Mouse (Mus musculus) limb, embryonic 10.5 days (tissue): Measurements from ENCODE around the gene Slc13a4. TPM values are rescaled to one million over a fixed set of nuclear protein-coding genes. Genes with fewer than 3 reads are reported as not detected.
A peak's percentile ranks its signal among the peaks of the same experiment; 100 is the strongest.

Source experiments
- DNase-seq: peaks from one replicate; pipeline ENCODE4 v3.0.0-alpha.2; 2017; ENCODE audit warnings: low spot score
- H3K27ac ChIP-seq: fragments of 300-500 bp; sonication (generic); 2 replicates; pipeline ENCODE4 v1.5.1; 2016; ENCODE audit warnings: mild to moderate bottlenecking
- H3K27me3 ChIP-seq: fragments of 300-500 bp; sonication (generic); 2 replicates; pipeline ENCODE4 v1.6.1; 2016; ENCODE audit warnings: low read depth, mild to moderate bottlenecking; ENCODE audit not compliant: poor library complexity, severe bottlenecking
- H3K36me3 ChIP-seq: fragments of 300-500 bp; sonication (generic); 2 replicates; pipeline ENCODE4 v1.6.1; 2016; ENCODE audit warnings: mild to moderate bottlenecking, moderate library complexity
- H3K4me1 ChIP-seq: fragments of 300-500 bp; sonication (generic); 2 replicates; pipeline ENCODE4 v1.6.1; 2016
- H3K4me3 ChIP-seq: fragments of 300-500 bp; sonication (generic); 2 replicates; pipeline ENCODE4 v1.5.1; 2016; ENCODE audit warnings: mild to moderate bottlenecking, moderate library complexity
- H3K9me3 ChIP-seq: fragments of 300-500 bp; sonication (generic); replicated peaks from 2 replicates; pipeline ENCODE4 v1.6.1; 2016; ENCODE audit warnings: mild to moderate bottlenecking
- WGBS: fragments of 180-500 bp; shearing (Covaris S2); methylation state at CpG from one replicate; pipeline ENCODE4 v1.1.7; 2016; 5-methylcytosine and 5-hydroxymethylcytosine counted together
- polyA plus RNA-seq: library from polyadenylated mRNA; unstranded; fragments of >200 nt; fragmentation: Nextera tagmentation; extraction: Ambion mirVana; gene quantifications from 2 replicates; pipeline ENCODE4 v1.2.1, GENCODE M21; 2016

Gene Slc13a4
- polyA plus RNA-seq, 1 experiment from 2014 or later = 0.38 TPM

DNA sequence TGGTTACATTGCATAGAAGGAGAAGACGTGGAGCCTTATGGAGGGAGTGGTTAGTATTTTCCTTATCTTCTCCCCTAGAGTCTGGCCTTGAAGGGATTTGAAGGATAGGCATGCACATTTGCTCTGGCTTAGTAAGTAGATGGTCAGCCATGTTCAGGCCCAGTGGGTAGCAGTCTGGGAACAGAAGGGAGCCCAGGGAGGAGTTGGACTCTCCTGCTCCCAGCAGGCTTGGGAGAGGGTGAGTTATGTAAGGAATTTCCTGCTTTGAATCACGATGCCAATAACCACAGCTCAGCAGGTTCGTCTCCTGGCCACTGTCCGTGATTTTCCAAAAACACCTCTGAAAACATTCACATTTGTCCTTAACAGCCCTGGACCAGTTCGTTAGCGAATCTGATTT is 22.9 kb upstream of the Slc13a4 start:
- 63% methylated on average over 6 of the region's 6 CpGs for WGBS
- no peak for DNase-seq

DNA sequence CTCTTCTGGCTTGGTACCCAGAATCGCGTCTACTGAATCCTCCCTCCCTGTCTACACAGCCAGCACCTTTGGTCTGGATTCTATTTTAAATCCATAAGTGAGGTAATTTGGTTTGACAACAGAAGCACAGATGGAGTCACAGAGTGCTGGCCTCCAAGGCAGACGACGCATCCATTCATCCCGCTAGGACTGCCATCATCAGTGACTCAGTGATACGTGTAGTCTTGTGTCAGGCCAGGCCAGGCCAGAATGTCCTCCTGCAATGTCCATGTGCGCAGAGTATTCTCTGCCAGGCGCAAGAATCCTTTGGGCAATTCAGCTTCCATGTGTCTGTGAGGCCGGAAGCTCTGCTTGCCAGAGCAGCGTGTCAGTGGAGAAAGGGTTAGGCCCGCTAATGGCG is 22.0 kb upstream of the Slc13a4 start:
- 94% methylated on average over 12 of the region's 12 CpGs for WGBS
- no peaks in the 10 kb centered on the region; the same call in 1 of the 2 replicates for H3K9me3 ChIP-seq
- no peaks in the 10 kb centered on the region for H3K27me3 ChIP-seq
- no peak overlapping the region for H3K4me3 ChIP-seq
- no peaks in the 10 kb centered on the region for H3K36me3 ChIP-seq
- DNase-seq = no peak
- peaks cover 12% of the 10 kb centered on the region for H3K4me1 ChIP-seq
- no peak overlapping the region for H3K27ac ChIP-seq

More for the DNA sequence above, 22.9 kb upstream of the Slc13a4 start:
- Histone ChIP-seq H3K4me3 (no peak overlapping the region), H3K9me3 (no peaks in the 10 kb centered on the region; the same call in 1 of the 2 replicates), H3K27me3 (no peaks in the 10 kb centered on the region), H3K4me1 (peaks cover 12% of the 10 kb centered on the region), H3K27ac (0 out of 2 replicates have a peak overlapping the region, but pooled peaks have one; percentile 19), H3K36me3 (no peaks in the 10 kb centered on the region)

DNA sequence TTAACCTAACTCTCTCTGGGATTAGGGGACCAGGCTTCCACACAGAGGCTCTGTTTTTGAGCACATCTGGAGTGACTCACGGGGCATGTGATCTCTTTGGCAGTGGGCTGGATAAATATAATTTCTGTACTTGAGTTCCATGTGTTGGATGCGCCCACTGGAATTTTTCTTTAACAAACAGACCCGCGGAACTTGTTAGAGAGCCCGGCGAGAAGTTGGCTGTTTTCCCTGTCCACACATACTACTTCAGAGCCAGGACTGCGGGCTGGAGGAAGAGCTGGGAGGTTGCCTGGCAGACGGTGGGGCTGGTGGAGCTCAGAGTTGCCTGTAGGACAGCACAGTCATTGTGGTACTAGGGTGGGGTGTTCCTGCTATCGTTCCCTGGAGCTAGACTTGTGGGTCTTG is 18.2 kb upstream of the Slc13a4 start, which contains the start of gene Fam180a:
Fam180a (minus strand) TSS at position 31 of the 405 bp plus-strand sequence.
- Histone ChIP-seq H3K4me1 (peaks cover 5% of the 10 kb centered on the region), H3K9me3 (no peaks in the 10 kb centered on the region), H3K36me3 (no peaks in the 10 kb centered on the region), H3K27ac (no peak within 1 kb of the TSS), H3K4me3 (no peak within 1 kb of the TSS), H3K27me3 (no peaks in the 10 kb centered on the region)
- DNase-seq = no peak
- WGBS = 92% methylated on average over 9 of the region's 9 CpGs

DNA sequence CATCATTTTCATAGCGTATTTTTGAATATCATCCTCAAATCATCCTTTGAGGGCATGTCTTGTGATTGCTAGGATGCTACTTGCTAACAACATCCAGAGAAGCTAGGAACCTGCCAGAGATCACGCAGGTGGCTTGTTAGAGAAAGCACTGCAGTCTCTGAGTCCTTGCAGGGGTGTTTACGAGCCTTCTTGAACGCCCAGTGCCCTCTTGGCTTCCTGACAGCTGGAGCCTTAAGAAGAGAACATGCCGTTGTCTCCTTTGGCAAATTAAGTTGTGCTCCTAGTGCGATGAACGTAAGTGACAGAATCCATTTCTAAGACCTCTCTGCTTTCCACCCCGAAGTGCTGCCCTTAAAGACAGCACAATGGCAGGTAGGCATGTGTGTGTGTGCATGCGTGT is 16.4 kb upstream of the Slc13a4 start:
- no peak for DNase-seq
- Histone ChIP-seq H3K36me3 (no peaks in the 10 kb centered on the region), H3K27ac (no peak overlapping the region), H3K27me3 (no peaks in the 10 kb centered on the region), H3K4me1 (no peaks in the 10 kb centered on the region), H3K4me3 (no peak overlapping the region), H3K9me3 (no peaks in the 10 kb centered on the region)
- WGBS = 73% methylated on average over 9 of the region's 9 CpGs

DNA sequence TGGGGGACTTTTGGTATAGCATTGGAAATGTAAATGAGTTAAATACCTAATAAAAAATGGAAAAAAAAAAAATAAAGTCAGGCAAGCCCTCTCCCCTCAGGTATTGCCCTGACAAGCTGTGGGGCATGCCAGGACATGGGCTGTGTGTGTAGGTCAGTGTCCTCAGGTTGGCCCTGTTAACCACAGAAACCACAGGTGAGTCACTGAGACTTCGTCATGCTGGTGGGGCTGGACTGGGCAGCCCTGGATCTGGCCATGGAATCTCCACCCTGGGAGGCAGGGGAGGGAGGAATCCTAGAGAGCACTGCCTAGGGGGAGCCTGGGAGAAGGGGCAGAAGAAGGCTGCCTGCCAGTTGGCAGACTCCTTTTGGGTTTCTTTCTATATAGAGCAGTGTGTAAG is 15.1 kb upstream of the Slc13a4 start:
- 86% methylated on average over 1 of the region's 1 CpGs for WGBS
- Histone ChIP-seq H3K27ac (no peak overlapping the region), H3K27me3 (no peaks in the 10 kb centered on the region), H3K4me1 (no peaks in the 10 kb centered on the region), H3K9me3 (no peaks in the 10 kb centered on the region), H3K4me3 (no peak overlapping the region), H3K36me3 (no peaks in the 10 kb centered on the region)
- no peak for DNase-seq

DNA sequence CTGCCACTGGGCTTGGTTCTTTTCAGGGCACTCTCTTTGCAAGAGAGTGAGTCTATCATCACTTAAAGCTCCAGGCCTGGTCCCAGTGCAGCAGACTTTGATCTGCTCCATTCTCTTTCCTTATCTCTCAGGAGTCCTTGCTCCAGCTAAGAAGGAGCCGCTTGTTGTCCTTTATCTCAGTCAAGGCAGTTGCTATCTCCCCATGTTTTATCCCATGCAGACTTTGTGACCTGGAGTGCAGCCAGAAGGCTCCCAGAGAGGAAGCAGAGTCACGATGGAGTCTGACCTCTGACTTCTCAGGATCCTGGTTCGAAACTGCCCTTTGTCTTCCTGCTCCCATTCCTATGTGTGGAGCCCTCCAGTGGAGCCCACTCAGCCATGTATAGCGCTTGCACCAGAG is 13.2 kb upstream of the Slc13a4 start:
- H3K27me3 ChIP-seq = no peaks in the 10 kb centered on the region
- no peak overlapping the region for H3K27ac ChIP-seq
- H3K36me3 ChIP-seq = no peaks in the 10 kb centered on the region
- WGBS = 63% methylated on average over 4 of the region's 4 CpGs
- H3K4me1 ChIP-seq = no peaks in the 10 kb centered on the region
- no peaks in the 10 kb centered on the region for H3K9me3 ChIP-seq
- DNase-seq = no peak
- no peak overlapping the region for H3K4me3 ChIP-seq

DNA sequence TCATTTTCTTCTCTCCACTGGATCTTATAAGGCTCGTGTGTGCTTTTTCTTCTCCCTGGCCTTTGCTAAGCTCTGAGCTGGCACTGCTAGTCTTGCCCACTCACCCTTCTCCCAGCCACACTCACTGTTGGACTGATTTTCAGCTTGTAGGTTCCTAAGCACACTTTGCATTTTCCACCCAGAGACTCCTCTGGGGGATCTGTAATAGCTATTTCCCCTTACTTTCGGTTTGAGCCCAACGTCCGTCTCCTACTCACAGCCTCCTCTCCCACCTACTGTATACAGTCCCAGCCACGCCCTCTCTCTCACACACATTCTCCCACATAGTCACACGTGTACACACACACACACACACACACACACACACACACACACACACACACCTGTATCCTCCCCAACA is 11.9 kb upstream of the Slc13a4 start:
- Histone ChIP-seq H3K27ac (no peak overlapping the region), H3K36me3 (no peaks in the 10 kb centered on the region), H3K4me1 (no peaks in the 10 kb centered on the region), H3K27me3 (no peaks in the 10 kb centered on the region), H3K4me3 (no peak overlapping the region), H3K9me3 (no peaks in the 10 kb centered on the region)
- DNase-seq = no peak
- 75% methylated on average over 6 of the region's 6 CpGs for WGBS

DNA sequence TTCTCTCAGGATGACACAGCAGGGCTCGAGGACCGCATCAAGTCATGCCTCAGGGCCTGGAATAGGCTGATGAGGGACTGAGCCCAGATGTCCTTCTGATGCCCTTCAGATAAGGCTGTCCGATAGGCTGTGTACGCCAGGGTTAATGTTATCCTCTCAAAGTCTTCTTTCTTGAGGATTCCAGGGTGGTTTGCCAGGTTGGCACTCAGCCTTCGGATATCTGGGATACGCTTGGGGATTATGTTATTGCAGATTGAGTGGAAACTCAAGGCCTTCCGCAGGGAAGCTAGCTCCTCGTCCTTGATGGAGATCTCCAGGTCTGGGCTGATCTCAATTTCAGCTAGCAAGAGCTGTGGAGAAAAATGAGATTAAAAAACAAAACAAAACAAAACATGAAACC is 5.6 kb upstream of the Slc13a4 start:
- DNase-seq = no peak
- H3K27ac ChIP-seq = no peak overlapping the region
- no peaks in the 10 kb centered on the region for H3K27me3 ChIP-seq
- WGBS = 93% methylated on average over 8 of the region's 8 CpGs
- no peaks in the 10 kb centered on the region for H3K4me1 ChIP-seq
- no peak overlapping the region for H3K4me3 ChIP-seq
- H3K9me3 ChIP-seq = no peaks in the 10 kb centered on the region
- no peaks in the 10 kb centered on the region for H3K36me3 ChIP-seq

DNA sequence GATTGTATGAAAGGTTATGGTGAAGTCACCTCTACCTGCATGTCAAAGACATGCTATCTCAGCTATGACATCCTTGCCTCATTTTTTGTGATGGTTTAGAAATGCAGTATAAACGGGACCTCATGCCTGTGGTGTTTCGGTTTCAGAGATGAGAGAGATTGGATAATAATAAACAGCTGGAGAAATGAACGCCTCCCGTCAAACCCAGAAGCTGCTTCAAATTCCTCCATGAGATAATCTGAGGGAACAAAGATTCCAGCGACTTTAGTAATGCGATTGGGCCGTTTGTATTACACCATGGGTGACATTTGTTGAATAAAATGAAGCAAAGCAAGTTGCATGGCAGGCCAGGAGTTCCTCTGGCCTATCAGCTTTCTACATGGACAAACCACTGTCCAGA is 1.5 kb upstream of the Slc13a4 start:
- DNase-seq = no peak
- WGBS = 76% methylated on average over 7 of the region's 7 CpGs
- H3K27me3 ChIP-seq = no peaks in the 10 kb centered on the region
- H3K9me3 ChIP-seq = no peaks in the 10 kb centered on the region
- no peaks in the 10 kb centered on the region for H3K36me3 ChIP-seq
- H3K27ac ChIP-seq = no peak overlapping the region
- H3K4me3 ChIP-seq = no peak overlapping the region
- H3K4me1 ChIP-seq = no peaks in the 10 kb centered on the region

DNA sequence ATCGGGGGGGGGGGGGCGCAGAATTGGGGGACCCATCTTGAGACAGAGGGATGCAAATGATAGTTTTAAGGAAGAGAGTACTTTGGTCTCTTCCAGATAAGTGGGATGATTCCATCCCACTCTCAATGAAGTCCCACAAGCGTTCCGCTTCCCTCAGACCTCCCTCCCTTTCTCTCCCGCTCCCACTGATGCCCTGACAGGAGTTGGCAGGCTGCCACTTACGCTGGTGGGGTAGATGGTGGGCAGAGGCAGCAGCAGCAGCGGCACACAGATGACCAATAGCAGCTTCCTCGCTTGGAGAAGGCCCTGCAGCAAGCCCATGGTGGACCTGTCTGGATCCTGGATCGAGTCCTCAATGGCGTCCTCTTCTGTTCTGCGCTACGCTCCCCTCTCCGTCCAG is 795 bp downstream of the Slc13a4 start:
- WGBS = 88% methylated on average over 13 of the region's 13 CpGs
- no peaks in the 10 kb centered on the region for H3K27me3 ChIP-seq
- no peak overlapping the region for H3K4me3 ChIP-seq
- no peaks in the 10 kb centered on the region for H3K36me3 ChIP-seq
- no peak for DNase-seq
- H3K27ac ChIP-seq = no peak overlapping the region; the same call in 1 of the 2 replicates
- no peaks in the 10 kb centered on the region for H3K9me3 ChIP-seq
- no peaks in the 10 kb centered on the region for H3K4me1 ChIP-seq

DNA sequence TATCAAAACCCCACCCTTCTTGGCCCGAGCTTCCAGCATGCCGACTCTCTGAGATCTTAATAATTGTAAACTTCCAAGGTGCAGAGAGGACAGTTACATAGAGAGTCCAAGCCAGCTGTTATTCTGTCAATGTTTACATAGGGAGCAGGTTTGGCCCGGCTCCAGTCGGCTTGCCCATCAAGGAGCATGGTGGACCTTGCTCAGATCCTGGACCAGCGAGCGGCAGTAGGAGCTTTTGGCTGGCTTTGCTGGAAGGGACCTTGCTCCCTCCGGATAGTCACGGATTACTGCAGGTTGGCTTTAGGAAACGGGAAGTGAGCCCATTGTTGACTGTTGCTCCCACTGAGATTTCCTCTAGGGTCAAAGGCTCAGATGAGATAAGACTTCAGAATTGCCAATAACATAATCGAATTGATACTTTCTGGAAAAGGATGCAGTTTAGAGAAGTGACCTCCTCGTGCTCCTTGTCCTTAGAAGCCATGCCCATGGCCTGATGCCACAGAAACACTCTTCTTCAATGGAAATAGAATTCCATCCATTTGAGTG is 4.5 kb downstream of the Slc13a4 start:
- Histone ChIP-seq H3K9me3 (no peaks in the 10 kb centered on the region), H3K27me3 (no peaks in the 10 kb centered on the region), H3K4me1 (no peaks in the 10 kb centered on the region), H3K27ac (no peak overlapping the region), H3K4me3 (no peak overlapping the region), H3K36me3 (no peaks in the 10 kb centered on the region)
- no peak for DNase-seq
- WGBS = 93% methylated on average over 11 of the region's 11 CpGs

DNA sequence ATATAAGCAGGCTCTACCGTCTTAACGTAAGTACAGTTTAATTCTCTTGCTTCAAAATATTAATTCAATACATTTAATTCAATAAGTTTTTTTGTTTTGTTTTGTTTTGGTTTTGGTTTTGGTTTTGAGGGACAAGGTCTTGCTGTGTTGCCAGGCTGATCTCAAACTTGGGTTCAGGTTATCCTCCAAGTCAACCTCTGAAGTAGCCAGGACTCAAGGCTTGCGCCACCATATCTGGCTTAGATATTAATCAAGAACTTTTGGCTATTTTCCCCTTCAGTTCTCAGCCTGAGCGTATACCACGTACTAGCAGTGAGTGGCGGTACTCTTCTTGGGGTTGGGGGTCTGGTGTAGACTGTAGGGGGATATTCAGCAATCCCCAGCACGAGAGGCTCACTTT is 5.3 kb downstream of the Slc13a4 start:
- 95% methylated on average over 7 of the region's 7 CpGs for WGBS
- DNase-seq = no peak
- Histone ChIP-seq H3K4me3 (no peak overlapping the region), H3K4me1 (no peaks in the 10 kb centered on the region), H3K9me3 (no peaks in the 10 kb centered on the region), H3K36me3 (no peaks in the 10 kb centered on the region), H3K27me3 (no peaks in the 10 kb centered on the region), H3K27ac (no peak overlapping the region)

DNA sequence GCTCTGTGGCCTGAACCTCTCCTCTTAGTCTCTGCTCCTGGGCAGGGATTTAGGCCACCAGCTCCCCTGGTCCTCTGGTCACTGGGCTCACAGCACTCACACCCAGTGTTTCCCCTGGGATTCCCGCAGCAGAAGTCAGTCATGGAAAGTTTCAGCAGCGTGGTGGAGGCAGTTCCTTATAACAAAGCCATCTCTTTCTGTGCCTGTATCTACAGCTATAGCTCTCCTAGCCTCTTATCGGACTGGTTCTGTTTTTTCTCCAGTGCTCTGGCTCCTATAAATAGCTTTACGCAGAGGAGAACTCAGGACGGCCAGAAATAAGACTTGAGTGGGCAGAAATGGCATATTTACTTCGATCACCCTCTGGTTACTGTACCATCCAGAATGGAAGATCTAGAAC is 9.6 kb downstream of the Slc13a4 start:
- 90% methylated on average over 6 of the region's 6 CpGs for WGBS
- Histone ChIP-seq H3K4me3 (no peak overlapping the region), H3K4me1 (no peaks in the 10 kb centered on the region), H3K27me3 (no peaks in the 10 kb centered on the region), H3K27ac (no peak overlapping the region; the same call in 1 of the 2 replicates), H3K36me3 (no peaks in the 10 kb centered on the region), H3K9me3 (no peaks in the 10 kb centered on the region)
- no peak for DNase-seq
